Mouse (Mus musculus) thymus, adult 2 months (tissue): ENCODE measurements around the gene Sbk3.

Experiments
- CTCF ChIP-seq: fragments of 200-500 bp; IDR thresholded peaks from 2 replicates; pipeline ENCODE4 v1.5.1; 2012; ENCODE audit warnings: mild to moderate bottlenecking, control low read depth, low read length, moderate library complexity, borderline replicate concordance; ENCODE audit not compliant: control insufficient read depth, poor library complexity, insufficient read depth; ENCODE audit errors: extremely low read depth
- POLR2A ChIP-seq: fragments of 200-500 bp; IDR thresholded peaks from 2 replicates; pipeline ENCODE4 v1.6.1; 2012; ENCODE audit warnings: mild to moderate bottlenecking, low read length, control low read depth, moderate library complexity; ENCODE audit not compliant: control insufficient read depth, poor library complexity, insufficient read depth; ENCODE audit errors: extremely low read depth

DNA sequence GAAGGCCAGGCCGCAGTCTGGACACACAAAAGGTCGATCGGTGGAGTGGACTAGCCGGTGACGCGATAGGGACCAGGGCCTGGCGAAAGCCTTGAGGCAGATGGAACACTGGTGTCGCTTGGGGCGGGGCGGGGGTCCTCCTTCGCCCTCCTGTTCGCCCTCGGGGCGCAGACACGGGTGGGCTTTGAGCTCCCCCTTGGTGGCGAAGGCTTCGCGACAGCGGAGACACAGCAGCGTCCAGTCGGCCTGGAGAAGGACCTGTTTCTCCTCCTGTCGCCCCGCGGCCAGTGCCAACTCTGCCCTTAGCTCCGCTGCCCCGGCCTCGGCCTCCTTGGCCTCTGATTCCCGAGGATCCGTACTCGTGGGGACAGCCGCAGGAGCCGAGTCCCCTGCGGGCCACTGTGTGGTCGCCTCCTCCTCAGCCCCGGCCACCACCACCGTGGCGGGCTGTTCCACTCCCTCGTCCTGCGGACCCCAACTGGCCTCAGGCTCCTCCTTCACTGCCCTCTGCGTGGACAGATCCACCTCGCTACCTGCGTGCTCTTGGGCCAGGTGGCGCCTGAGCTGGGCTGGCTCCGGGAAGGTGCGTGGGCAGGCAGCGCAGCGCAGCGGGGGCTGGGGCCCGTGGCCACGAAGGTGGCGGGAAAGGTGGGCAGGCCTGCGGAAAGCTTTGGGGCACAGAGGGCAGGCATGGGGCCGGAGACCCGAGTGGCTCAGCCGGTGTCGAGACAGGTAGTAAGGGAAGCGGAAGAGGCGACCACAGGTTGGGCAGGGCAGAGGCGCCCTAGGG, 23.2 kb upstream of the Sbk3 start:
- TF ChIP-seq CTCF: no peak
- TF ChIP-seq POLR2A: no peak
